Mouse (Mus musculus) brain, embryonic 14.5 days (tissue): ENCODE data around the gene Adam12. TPM values are rescaled to one million over a fixed set of nuclear protein-coding genes. Genes with fewer than 3 reads are reported as not detected.

ENCODE experiments used
- DNase-seq: peaks from one replicate; pipeline ENCODE4 v3.0.0-alpha.2; 2011; ENCODE audit warnings: low read depth
- CTCF ChIP-seq: fragments of 200-500 bp; IDR thresholded peaks from 2 replicates; pipeline ENCODE4 v1.5.1; 2012; ENCODE audit warnings: inconsistent platforms, mild to moderate bottlenecking, moderate library complexity, borderline replicate concordance; ENCODE audit not compliant: insufficient read depth, insufficient read length; ENCODE audit errors: extremely low read depth
- POLR2A ChIP-seq: fragments of 200-500 bp; IDR thresholded peaks from 2 replicates; pipeline ENCODE4 v1.6.1; 2012; ENCODE audit warnings: mild to moderate bottlenecking, inconsistent platforms, borderline replicate concordance; ENCODE audit not compliant: poor library complexity, insufficient read depth, insufficient read length, severe bottlenecking; ENCODE audit errors: extremely low read depth
- polyA plus RNA-seq: library from polyadenylated mRNA; depleted of rRNA; stranded (reverse); fragments of >200 nt; gene quantifications from 2 replicates; pipeline ENCODE4 v1.2.3, GENCODE M21; 2012

The Adam12 gene
- polyA plus RNA-seq, 1 experiment = 6.3 TPM

DNA sequence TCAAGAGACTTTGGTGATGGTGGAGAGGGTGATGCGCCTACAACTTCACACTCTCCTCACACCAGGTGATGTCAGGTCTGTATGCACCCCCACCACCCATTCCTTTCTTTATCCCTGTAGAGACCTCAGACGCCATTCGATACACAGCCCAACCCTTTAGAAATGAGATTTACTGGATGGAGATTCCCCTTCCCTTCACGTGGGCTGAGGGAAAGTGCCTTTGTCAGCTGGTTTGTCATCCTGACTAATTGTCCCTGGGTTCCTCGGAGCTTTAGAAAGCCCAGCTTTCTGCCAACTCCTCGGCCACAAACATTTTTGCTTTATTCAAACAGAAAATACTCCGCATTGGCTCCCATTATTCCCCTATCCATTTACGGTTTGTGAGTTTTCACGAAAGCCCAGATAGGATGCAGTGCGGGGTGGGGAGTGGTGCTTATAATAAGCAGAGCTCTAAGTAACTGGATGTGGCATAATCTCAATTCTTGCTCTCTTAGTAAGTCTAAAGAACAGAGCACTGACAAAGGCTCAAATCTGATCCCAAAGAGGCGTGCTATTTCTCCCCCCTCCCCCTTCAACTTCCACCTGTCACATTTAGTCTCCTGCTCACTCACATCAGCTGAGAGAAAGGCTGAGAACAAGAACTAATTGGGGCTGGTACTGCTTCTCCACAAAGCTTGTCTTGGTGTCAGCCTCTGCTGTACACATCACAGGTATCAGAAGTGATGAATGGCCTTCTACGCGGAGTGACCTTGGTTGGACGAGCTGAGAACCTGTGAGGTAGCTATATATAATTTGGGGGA, 143.2 kb downstream of the Adam12 start:
- TF ChIP-seq POLR2A (no peak), CTCF (no peak)
- DNase-seq = peak; percentile 10

DNA sequence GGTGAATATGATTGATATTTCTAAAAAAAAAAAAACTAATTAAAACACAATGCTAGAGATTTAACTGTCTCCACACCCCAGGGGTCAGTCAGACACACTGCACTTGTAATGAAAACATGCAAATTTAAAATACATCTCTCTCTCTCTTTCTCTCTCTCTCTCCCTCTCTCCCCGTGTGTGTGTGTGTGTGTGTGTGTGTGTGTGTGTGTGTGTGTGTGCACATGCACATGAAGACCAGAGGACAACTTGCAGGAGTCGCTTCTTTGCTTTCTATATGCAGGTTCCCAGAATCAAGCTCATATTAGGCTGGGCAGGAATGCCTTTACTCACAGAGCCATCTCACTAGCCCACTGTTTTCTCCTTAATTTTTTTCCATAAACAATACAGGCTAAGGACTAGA, 146.6 kb downstream of the Adam12 start:
- no peak for TF ChIP-seq CTCF
- DNase-seq = no peak

DNA sequence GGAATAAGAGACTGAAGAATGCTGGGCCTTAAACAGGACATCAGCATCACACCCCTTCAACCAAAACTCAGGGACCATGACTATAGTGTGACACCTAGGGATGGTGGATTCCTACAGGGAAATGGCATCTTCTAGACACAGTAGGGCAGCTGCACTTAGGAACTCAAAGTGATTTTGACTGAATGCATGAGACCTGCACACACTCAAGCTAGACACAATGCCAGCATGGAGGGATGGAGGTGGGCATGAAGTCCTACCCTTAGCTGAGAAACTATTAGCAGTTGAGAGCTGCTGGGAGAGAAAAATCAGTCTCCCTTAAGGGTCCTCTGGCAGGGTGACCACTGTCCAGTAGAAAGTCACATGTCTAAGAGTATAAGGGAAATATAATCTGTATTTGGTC, 147.0 kb downstream of the Adam12 start:
- DNase-seq = no peak
- TF ChIP-seq POLR2A (no peak), CTCF (no peak)

DNA sequence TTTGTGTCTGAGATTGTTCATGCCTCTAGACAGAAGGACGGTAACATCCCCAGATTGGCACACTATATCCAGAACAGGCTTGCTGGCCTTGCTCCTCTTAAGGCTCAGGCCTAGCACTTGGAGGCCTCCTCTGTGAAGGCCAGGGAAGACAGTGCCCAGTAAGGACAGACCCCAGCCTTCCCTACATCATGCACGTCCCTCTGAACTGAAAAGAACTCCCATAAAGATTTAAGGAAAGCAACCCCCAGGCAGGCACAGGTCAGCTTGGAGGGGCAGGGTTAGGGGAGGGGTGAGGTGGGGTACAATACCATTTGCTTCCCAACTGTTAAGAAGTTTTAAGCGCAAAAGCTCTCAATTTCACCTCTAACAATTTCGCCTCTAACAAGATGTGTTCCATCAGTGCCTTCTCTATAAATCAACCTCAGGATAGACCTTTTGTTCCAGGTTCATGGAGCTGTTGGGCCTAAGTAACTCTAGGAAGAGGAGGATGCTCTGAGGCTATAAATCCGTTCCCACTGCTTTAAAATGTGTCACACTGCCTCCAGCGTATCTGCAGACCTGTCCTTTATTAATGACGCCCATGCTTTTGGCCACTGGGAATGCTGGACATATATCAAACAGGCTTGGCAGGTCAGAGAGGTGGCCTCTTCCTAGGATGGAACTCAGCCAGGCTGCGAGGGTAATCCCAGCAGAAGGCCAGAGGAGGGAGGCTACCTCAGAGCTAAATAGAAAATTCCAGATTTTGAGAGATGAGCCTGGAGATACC, 150.5 kb downstream of the Adam12 start:
- no peak for DNase-seq
- TF ChIP-seq CTCF (no peak), POLR2A (no peak)

DNA sequence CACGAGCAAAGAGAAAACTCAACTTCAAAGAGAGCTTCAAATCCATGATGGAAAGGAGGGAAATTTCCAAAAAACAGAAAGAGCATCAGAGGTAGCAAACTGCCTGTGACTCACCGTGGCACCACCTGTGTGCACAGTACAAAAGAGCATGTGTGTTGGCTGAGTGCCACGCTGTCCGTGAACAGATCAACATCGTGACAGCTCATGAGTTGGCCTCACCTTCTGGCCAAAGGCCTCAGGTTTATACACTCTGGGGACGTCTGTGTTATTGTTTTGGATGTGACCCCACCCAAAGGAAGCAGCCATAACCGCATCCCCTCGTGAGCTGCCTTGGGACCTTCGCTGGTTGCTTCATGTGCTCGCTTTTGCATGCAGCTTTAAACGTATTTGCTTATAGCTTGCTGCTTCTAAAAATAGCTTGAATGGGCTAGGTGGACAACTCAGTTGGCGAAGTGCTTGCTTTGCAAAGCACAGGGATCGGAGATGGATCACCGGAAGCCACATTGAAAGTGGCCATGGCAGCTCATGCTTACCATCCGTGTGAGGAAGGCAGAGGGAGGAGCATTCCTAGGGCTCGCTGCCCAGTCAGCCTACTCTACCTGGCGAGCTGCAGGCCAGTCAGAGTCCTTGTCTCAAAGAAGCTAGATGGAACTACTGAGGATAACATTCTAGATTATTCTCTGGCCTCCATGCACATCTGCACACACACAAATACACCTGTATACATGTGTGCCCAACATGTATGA, 151.8 kb downstream of the Adam12 start:
- TF ChIP-seq POLR2A (no peak), CTCF (no peak)
- DNase-seq = no peak

DNA sequence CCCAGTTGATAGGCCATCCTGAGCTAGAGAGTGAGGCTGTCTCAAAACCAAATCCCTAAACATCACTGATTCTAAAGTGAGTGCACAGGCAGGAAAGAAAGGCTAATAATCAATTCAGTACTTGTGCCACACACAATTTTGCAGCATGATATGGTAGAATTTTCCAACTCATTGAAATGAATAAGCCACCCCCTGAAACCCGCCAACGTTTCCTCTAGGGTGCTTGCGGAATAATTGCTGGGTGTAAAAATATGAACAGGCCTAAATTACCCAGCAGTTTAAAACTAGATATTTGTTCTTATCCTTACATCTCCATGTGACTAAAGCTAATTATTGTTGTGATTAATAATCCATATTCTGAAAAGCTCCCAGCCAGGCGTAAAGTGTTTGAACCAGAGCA, 154.3 kb downstream of the Adam12 start:
- peak; percentile 4 for DNase-seq
- TF ChIP-seq POLR2A (no peak), CTCF (no peak)

DNA sequence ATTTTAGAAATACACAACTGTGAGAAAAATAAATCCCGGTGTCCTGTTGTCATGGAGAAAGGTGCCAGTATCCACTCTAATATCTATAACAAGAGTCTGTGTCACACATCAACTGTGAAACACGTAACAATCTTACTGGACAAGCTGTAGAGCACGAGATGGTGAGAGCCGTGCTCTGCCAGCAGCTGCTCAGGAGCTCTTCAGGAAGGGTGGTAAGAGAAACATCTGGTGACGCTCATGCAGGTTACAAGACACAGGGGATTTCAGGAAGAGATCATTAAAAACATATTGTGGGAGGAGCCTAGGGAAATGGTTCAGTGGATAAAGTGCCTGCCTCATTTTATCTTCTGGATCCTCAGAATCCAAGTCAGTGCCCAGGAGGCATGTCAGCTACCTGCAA, 158.9 kb downstream of the Adam12 start:
- DNase-seq = no peak

DNA sequence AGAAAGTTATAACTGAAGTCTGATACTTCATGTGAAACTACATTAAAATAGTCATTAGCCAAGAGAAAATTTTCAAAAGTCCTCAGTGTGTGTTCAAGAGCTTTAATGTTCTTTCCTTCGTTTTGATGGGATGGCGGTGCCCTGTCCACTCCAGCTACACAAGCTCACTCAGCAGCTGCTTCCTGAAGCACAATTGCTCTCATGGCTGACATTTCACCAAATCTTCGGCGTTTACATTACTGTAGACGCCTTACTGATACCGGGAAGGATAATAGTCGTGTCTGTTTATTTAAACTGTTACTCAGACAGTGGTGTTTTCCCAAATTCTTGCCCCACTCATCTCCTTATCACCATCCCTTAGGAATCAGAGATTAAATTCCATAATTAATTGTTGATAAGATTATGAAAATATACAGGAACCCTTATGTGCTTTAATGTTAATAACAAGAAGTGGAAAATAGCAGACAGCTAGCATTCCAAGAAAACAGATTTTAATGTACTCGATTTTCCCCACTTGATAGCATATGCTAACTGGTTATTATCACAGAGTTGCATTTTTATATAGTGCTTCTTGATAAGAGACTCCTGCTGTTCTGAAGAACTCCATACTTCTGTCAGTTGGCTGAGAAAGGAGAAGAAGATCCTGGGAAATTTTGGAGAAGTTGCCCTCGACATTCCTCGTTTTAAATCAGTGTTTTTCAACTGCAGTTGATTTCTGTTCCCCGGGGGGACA, 160.6 kb downstream of the Adam12 start:
- DNase-seq = no peak
- TF ChIP-seq POLR2A (no peak), CTCF (no peak)

More for the DNA sequence above, 158.9 kb downstream of the Adam12 start:
- TF ChIP-seq POLR2A = no peak
- no peak for TF ChIP-seq CTCF

DNA sequence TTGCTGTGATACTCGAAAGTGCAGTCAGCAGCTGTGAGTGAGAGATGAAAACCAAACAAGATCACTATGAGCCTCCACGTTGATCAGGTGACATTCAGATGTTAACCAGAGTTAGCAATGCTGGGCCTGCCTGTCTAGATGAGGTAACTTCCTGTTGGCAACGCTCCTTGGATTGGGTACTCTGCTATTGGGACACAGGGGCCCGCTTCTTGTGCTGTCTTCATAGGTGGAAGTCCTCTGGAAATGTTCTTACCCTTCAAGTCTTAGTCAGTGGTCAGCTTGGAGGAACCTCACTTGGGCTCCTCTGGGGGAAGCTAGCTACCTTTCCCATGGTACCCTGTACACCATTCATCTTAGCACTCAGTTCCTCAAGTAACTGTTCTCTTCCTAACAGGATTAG, 169.3 kb downstream of the Adam12 start:
- no peak for DNase-seq
- no peak for TF ChIP-seq CTCF
- TF ChIP-seq POLR2A = no peak

DNA sequence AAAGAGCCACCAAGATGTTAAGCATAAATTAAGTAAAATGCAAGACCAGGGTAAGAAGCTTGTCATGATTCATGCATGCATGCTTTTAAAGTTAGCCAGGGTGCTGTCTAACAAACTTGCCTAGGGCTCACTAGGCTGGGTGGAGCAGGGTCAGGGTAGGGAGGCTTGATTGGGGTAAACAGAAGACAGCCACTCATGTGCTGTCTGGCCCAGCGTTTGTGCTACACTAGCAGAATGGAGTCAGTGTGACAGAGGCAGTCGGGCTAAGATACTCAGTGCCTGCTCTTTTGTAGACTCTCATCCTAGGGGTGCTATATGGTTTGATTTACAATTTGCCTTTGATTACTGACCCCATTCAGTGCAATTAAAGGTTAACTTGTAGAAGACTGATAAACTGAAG, 179.5 kb downstream of the Adam12 start:
- TF ChIP-seq CTCF (no peak), POLR2A (no peak)
- DNase-seq = no peak

DNA sequence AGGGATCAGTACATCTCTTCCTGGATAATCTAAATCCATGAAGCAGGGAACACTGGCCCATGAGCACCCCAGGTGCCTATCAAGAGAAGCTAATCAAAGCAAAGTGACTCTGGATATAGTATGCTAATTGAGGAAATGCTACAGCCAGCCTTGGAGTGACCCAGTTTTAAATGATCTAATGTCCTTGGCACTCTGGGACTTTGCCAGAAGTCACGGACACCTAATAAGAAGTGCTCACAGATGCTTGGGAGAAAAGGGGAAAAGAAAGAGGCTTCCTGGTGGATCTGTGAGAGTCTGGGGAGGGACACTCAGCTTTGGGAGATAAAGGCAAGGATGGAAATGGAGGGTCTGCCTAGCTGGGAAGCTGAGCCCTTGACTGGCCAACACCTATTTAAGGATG, 181.6 kb downstream of the Adam12 start:
- DNase-seq = no peak
- TF ChIP-seq CTCF (no peak), POLR2A (no peak)
